ENCODE assay signal across 9 mouse cellular contexts in genomic region chr8:3718559-3718958, GRCm38 (mm10). TPM values are rescaled to one million over a fixed set of nuclear protein-coding genes. Genes with fewer than 3 reads are reported as not detected.
DNase-seq lines count a peak whose midpoint lies in the region; ATAC-seq and TF ChIP-seq lines count a peak whose summit lies in the region.
"Had no signal": no experiment of that assay in that cellular context is flagged by ENCODE, and none has a peak within 500 bp of the region (broad histone marks: within the 10 kb centered on the region; RNA-seq: fewer than 3 reads in every experiment).

No protein-coding gene starts in this region.

- TF ChIP-seq CTCF in kidney, adult 2 months (conservative IDR thresholded peaks at IDR 0.05; ENCODE audit: insufficient read depth, insufficient read length, low read depth, low read length), result peak; percentile 94

- DNase-seq in 3134 (ENCODE audit: extremely low read depth, insufficient read length, low spot score) (peak; percentile 72), ZHBTc4 (ENCODE audit: low read depth, low spot score) (peak; percentile 89)
- peak; percentile 50 to 76 for DNase-seq in cerebellum, postnatal 4 days (ENCODE audit: low spot score in 2 of 2)
- peak; percentile 58 for DNase-seq in gastrocnemius, postnatal 14 days
- DNase-seq in kidney, adult 2 months, result peak; percentile 68
- peak; percentile 37 to 76 for DNase-seq in natural killer cell, adult 2 months (ENCODE audit: low spot score in 2 of 2)

- intact Hi-C loops in gastrocnemius, postnatal 14 days (cut with DNase I; ENCODE audit: low total_unique reads), result no loop called here

- H3K27ac ChIP-seq in kidney, adult 2 months (ENCODE audit: insufficient read depth, low read depth, low read length), result no peak overlapping the region
- H3K27ac ChIP-seq in limb, embryonic 13.5 days, result no peak overlapping the region
- H3K27ac ChIP-seq in stomach, embryonic 15.5 days, result no peak overlapping the region
- H3K27ac ChIP-seq: embryonic facial prominence, embryonic 13.5 days had no signal

- no peak overlapping the region for H3K4me2 ChIP-seq in limb, embryonic 13.5 days (replicated peaks)
- H3K4me2 ChIP-seq in stomach, embryonic 15.5 days, result no peak overlapping the region
- H3K4me2 ChIP-seq: embryonic facial prominence, embryonic 13.5 days had no signal

- WGBS in kidney, adult 2 months, result 18% methylated on average over 14 of the region's 14 CpGs
- 16% methylated on average over 14 of the region's 14 CpGs for WGBS in limb, embryonic 13.5 days
- WGBS in stomach, embryonic 15.5 days, result 15% methylated on average over 14 of the region's 14 CpGs

- H3K4me1 ChIP-seq in kidney, adult 2 months (ENCODE audit: control insufficient read depth, insufficient read depth, low read length), result no peaks in the 10 kb centered on the region
- H3K4me1 ChIP-seq in limb, embryonic 13.5 days, result no peaks in the 10 kb centered on the region
- H3K4me1 ChIP-seq in stomach, embryonic 15.5 days, result no peaks in the 10 kb centered on the region
- H3K4me1 ChIP-seq: embryonic facial prominence, embryonic 13.5 days had no signal

- no peaks in the 10 kb centered on the region for H3K27me3 ChIP-seq in kidney, adult 2 months (replicated peaks; ENCODE audit: control insufficient read depth, insufficient read depth, low read length)
- H3K27me3 ChIP-seq in limb, embryonic 13.5 days, result no peaks in the 10 kb centered on the region
- H3K27me3 ChIP-seq in stomach, embryonic 15.5 days (replicated peaks), result no peaks in the 10 kb centered on the region
- H3K27me3 ChIP-seq: embryonic facial prominence, embryonic 13.5 days had no signal

- peak; percentile 24; the same call in 1 of the 2 replicates for ATAC-seq in limb, embryonic 13.5 days (ENCODE audit: low FRiP score, low read depth)
- peak; percentile 47; the same call in 1 of the 2 replicates for ATAC-seq in stomach, embryonic 15.5 days (ENCODE audit: insufficient read depth, low FRiP score, low read depth)

- H3K9me3 ChIP-seq in limb, embryonic 13.5 days, result no peaks in the 10 kb centered on the region
- no peaks in the 10 kb centered on the region for H3K9me3 ChIP-seq in stomach, embryonic 15.5 days
- H3K9me3 ChIP-seq: embryonic facial prominence, embryonic 13.5 days had no signal

- TF ChIP-seq POLR2A in kidney, adult 2 months (IDR thresholded peaks at IDR 0.05; ENCODE audit: low read depth, low read length), result no peak

- no peak overlapping the region for H3K9ac ChIP-seq in limb, embryonic 13.5 days
- H3K9ac ChIP-seq in stomach, embryonic 15.5 days, result no peak overlapping the region
- H3K9ac ChIP-seq: embryonic facial prominence, embryonic 13.5 days had no signal

- no peak overlapping the region for H3K4me3 ChIP-seq in kidney, adult 2 months (ENCODE audit: insufficient read depth, low read depth, low read length)
- H3K4me3 ChIP-seq in limb, embryonic 13.5 days, result no peak overlapping the region
- no peak overlapping the region for H3K4me3 ChIP-seq in stomach, embryonic 15.5 days (replicated peaks)
- H3K4me3 ChIP-seq: embryonic facial prominence, embryonic 13.5 days had no signal

- H3K36me3 ChIP-seq in kidney, adult 2 months (ENCODE audit: control insufficient read depth, insufficient read depth, low read length), result no peaks in the 10 kb centered on the region
- no peaks in the 10 kb centered on the region for H3K36me3 ChIP-seq in limb, embryonic 13.5 days
- H3K36me3 ChIP-seq in stomach, embryonic 15.5 days, result no peaks in the 10 kb centered on the region
- H3K36me3 ChIP-seq: embryonic facial prominence, embryonic 13.5 days had no signal

RNA-seq across cellular contexts. Expression of gene Clec4g, which starts 1.9 kb away (rescaled TPM):
- under 1 TPM in 1 of 2 experiments, not detected in 1; 0.14 TPM for total RNA-seq in gastrocnemius, postnatal 14 days (2021)
- 0.50 TPM in 1 of 2 replicates, not detected in the other for polyA plus RNA-seq in kidney, adult 2 months (2012; rRNA removed)
- polyA plus RNA-seq in limb, embryonic 13.5 days (2015; fragmentation: Nextera tagmentation; extraction: Ambion mirVana), result not detected in 2 replicates
- polyA plus RNA-seq in stomach, embryonic 15.5 days (2015; fragmentation: Nextera tagmentation; extraction: Ambion mirVana), result 0.35 TPM in 1 of 2 replicates, not detected in the other

RNA-seq across cellular contexts. Expression of gene Fcer2a, which starts 24.6 kb away (rescaled TPM):
- total RNA-seq in gastrocnemius, postnatal 14 days (2021), result under 1 TPM; 0.91 to 0.94 TPM
- polyA plus RNA-seq in kidney, adult 2 months (2012; rRNA removed), result 0.31 and 4.5 TPM in 2 replicates
- 0.43 and 0.56 TPM in 2 replicates for polyA plus RNA-seq in limb, embryonic 13.5 days (2015; fragmentation: Nextera tagmentation; extraction: Ambion mirVana)
- polyA plus RNA-seq in stomach, embryonic 15.5 days (2015; fragmentation: Nextera tagmentation; extraction: Ambion mirVana), result 0.17 and 0.22 TPM in 2 replicates

RNA-seq across cellular contexts. Expression of gene Cd209a, which starts 30.2 kb away (rescaled TPM):
- total RNA-seq in gastrocnemius, postnatal 14 days (2021), result not detected
- 0.79 and 1.1 TPM in 2 replicates for polyA plus RNA-seq in kidney, adult 2 months (2012; rRNA removed)
- 0.23 and 0.47 TPM in 2 replicates for polyA plus RNA-seq in limb, embryonic 13.5 days (2015; fragmentation: Nextera tagmentation; extraction: Ambion mirVana)
- 0.21 and 0.35 TPM in 2 replicates for polyA plus RNA-seq in stomach, embryonic 15.5 days (2015; fragmentation: Nextera tagmentation; extraction: Ambion mirVana)

RNA-seq across cellular contexts. Expression of gene Trappc5, which starts 42.5 kb away (rescaled TPM):
- total RNA-seq in gastrocnemius, postnatal 14 days (2021), result 10 to 100 TPM; 20.1 to 20.9 TPM
- polyA plus RNA-seq in kidney, adult 2 months (2012; rRNA removed), result 30.5 and 30.8 TPM in 2 replicates
- polyA plus RNA-seq in limb, embryonic 13.5 days (2015; fragmentation: Nextera tagmentation; extraction: Ambion mirVana), result 41.5 and 43.1 TPM in 2 replicates
- polyA plus RNA-seq in stomach, embryonic 15.5 days (2015; fragmentation: Nextera tagmentation; extraction: Ambion mirVana), result 35.0 and 36.3 TPM in 2 replicates

RNA-seq across cellular contexts. Expression of gene Fcor, which starts 46.4 kb away (rescaled TPM):
- total RNA-seq in gastrocnemius, postnatal 14 days (2021), result 1 to 10 TPM; 1.2 to 3.0 TPM
- polyA plus RNA-seq in kidney, adult 2 months (2012; rRNA removed), result 15.1 and 15.5 TPM in 2 replicates
- 16.4 TPM in 2 replicates for polyA plus RNA-seq in limb, embryonic 13.5 days (2015; fragmentation: Nextera tagmentation; extraction: Ambion mirVana)
- 10.3 and 11.3 TPM in 2 replicates for polyA plus RNA-seq in stomach, embryonic 15.5 days (2015; fragmentation: Nextera tagmentation; extraction: Ambion mirVana)
